Mouse (Mus musculus): ENCODE results near the gene Pdss1. TPM values are rescaled to one million over a fixed set of nuclear protein-coding genes. Genes with fewer than 3 reads are reported as not detected.

Gene Pdss1
- total and polyA plus RNA-seq, 3 experiments: 35.1 to 42.1 TPM; not detected in 1

DNA sequence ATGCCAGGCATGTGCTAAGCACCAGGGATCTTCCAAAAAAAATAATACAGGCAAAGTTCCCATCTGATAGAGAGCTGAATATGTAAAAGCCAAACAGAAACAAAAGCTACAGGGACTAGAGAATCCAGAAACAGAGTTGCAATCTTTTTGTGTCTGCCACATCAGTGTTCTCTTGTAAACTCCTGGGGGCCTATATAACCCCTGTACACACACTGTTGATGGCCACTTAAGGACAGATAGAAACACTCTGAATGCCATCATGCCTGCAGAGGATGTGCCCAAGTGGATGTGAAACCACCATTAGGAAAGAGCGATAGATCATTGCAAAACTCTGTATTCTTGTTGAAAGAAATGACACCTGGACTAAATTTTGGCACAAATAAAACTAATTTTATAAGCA lies 29.5 kb upstream of the Pdss1 start:
- Histone ChIP-seq H3K27ac (ENCODE audit: control insufficient read depth, low read depth, low read length) (no peak overlapping the region), H3K79me2 (ENCODE audit: control insufficient read depth, insufficient read depth, low read length, poor library complexity) (no peaks in the 10 kb centered on the region), H3K36me3 (ENCODE audit: control insufficient read depth in 1 of 2, insufficient read depth in 2 of 2, low read length in 2 of 2) (peaks cover 0 to 17% of the 10 kb centered on the region in 2 experiments; a peak in 2 of 4 replicates), H3K9ac (ENCODE audit: control insufficient read depth, low read depth, low read length, poor library complexity, severe bottlenecking) (no peak overlapping the region), H3K4me1 (ENCODE audit: control insufficient read depth in 1 of 2, insufficient read depth in 2 of 2, low read length in 2 of 2) (no peaks in the 10 kb centered on the region), H3K27me3 (ENCODE audit: control insufficient read depth in 1 of 2, insufficient read depth in 2 of 2, low read length in 2 of 2) (no peaks in the 10 kb centered on the region), H3K9me3 (replicated peaks; ENCODE audit: insufficient read depth, low read length) (no peaks in the 10 kb centered on the region), H3K4me3 (ENCODE audit: control insufficient read depth in 1 of 2, insufficient read depth in 1 of 2, low read depth in 2 of 2, low read length in 2 of 2) (no peak overlapping the region)
- TF ChIP-seq RAD21 (IDR thresholded peaks at IDR 0.05; ENCODE audit: low read depth, low read length): no peak
- no peak for TF ChIP-seq ETS1 (IDR thresholded peaks at IDR 0.05; ENCODE audit: low read depth, low read length)
- no peak for TF ChIP-seq TCF12 (IDR thresholded peaks at IDR 0.05; ENCODE audit: low read depth, low read length)
- TF ChIP-seq TAL1 (IDR thresholded peaks at IDR 0.05; ENCODE audit: low read length): no peak
- no peak for TF ChIP-seq USF1 (IDR thresholded peaks at IDR 0.05; ENCODE audit: low read depth, low read length)
- no peak for TF ChIP-seq NRF1 (IDR thresholded peaks at IDR 0.05; ENCODE audit: insufficient read depth, low read depth, low read length, poor library complexity, severe bottlenecking)
- no peak for TF ChIP-seq SIN3A (IDR thresholded peaks at IDR 0.05; ENCODE audit: low read length)
- TF ChIP-seq SMC3 (IDR thresholded peaks at IDR 0.05; ENCODE audit: low read depth, low read length): no peak
- TF ChIP-seq JUND (IDR thresholded peaks at IDR 0.05; ENCODE audit: low read depth, low read length): no peak
- no peak for TF ChIP-seq MYC (IDR thresholded peaks at IDR 0.05; ENCODE audit: low read depth, low read length)
- no peak for TF ChIP-seq ZMIZ1 (IDR thresholded peaks at IDR 0.05; ENCODE audit: low read depth, low read length)
- TF ChIP-seq MAZ (IDR thresholded peaks at IDR 0.05; ENCODE audit: low read depth, low read length): no peak
- no peak for TF ChIP-seq MAFK (IDR thresholded peaks at IDR 0.05; ENCODE audit: borderline replicate concordance, low read depth, low read length)
- no peak for TF ChIP-seq NELFE (IDR thresholded peaks at IDR 0.05; ENCODE audit: low read depth, low read length)
- no peak for TF ChIP-seq KAT2A (conservative IDR thresholded peaks at IDR 0.05; ENCODE audit: low read depth, low read length)
- TF ChIP-seq MYB (IDR thresholded peaks at IDR 0.05; ENCODE audit: low read depth, low read length): no peak
- no peak for TF ChIP-seq POLR2AphosphoS2 (IDR thresholded peaks at IDR 0.05; ENCODE audit: low read length)
- DNase-seq (ENCODE audit: low read depth, low spot score): no peak

DNA sequence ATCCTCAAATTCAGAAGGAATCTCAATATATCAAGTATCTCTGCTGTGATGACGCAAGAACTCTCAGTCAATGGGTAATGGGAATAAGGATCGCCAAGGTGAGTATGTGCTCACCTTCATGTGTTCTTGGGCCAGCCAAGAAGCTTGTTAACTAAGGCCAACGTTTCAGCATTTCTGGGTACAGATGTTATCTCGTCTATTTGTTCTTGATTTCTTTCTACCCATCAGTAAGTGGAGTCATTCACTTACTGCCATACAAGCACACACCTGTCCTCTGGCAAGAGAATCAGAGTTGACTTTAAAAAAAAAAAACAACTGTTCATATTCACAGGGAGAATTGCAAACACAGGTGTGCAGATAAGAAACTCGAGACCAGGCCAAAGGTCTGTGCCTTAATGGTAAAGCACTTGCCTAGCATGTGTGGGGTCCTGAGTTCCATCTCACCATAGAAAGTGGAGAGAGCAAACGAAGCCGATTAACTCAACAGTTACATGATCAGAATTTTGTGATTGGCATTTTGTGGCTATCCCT lies 28.4 kb upstream of the Pdss1 start:
- Histone ChIP-seq H3K9me3 (replicated peaks; ENCODE audit: insufficient read depth, low read length) (no peaks in the 10 kb centered on the region), H3K27ac (ENCODE audit: control insufficient read depth, low read depth, low read length) (no peak overlapping the region), H3K36me3 (ENCODE audit: control insufficient read depth in 1 of 2, insufficient read depth in 2 of 2, low read length in 2 of 2) (peaks cover 0 to 19% of the 10 kb centered on the region in 2 experiments; a peak in 2 of 4 replicates), H3K4me3 (ENCODE audit: control insufficient read depth in 1 of 2, insufficient read depth in 1 of 2, low read depth in 2 of 2, low read length in 2 of 2) (no peak overlapping the region), H3K4me1 (ENCODE audit: control insufficient read depth in 1 of 2, insufficient read depth in 2 of 2, low read length in 2 of 2) (no peaks in the 10 kb centered on the region), H3K9ac (ENCODE audit: control insufficient read depth, low read depth, low read length, poor library complexity, severe bottlenecking) (no peak overlapping the region), H3K79me2 (ENCODE audit: control insufficient read depth, insufficient read depth, low read length, poor library complexity) (no peaks in the 10 kb centered on the region), H3K27me3 (ENCODE audit: control insufficient read depth in 1 of 2, insufficient read depth in 2 of 2, low read length in 2 of 2) (no peaks in the 10 kb centered on the region)
- no peak for DNase-seq (ENCODE audit: low read depth, low spot score)
- no peak for TF ChIP-seq MAX (IDR thresholded peaks at IDR 0.05; ENCODE audit: low read length)
- no peak for TF ChIP-seq ZMIZ1 (IDR thresholded peaks at IDR 0.05; ENCODE audit: low read depth, low read length)
- TF ChIP-seq CHD2 (IDR thresholded peaks at IDR 0.05; ENCODE audit: low read length): no peak
- no peak for TF ChIP-seq TAL1 (IDR thresholded peaks at IDR 0.05; ENCODE audit: low read length)
- no peak for TF ChIP-seq RAD21 (IDR thresholded peaks at IDR 0.05; ENCODE audit: low read depth, low read length)
- no peak for TF ChIP-seq GATA1 (IDR thresholded peaks at IDR 0.05; ENCODE audit: low read depth, low read length)
- no peak for TF ChIP-seq ZKSCAN1 (IDR thresholded peaks at IDR 0.05; ENCODE audit: low read depth, low read length)
- no peak for TF ChIP-seq SIN3A (IDR thresholded peaks at IDR 0.05; ENCODE audit: low read length)
- TF ChIP-seq SMC3 (IDR thresholded peaks at IDR 0.05; ENCODE audit: low read depth, low read length): no peak
- no peak for TF ChIP-seq RCOR1 (IDR thresholded peaks at IDR 0.05; ENCODE audit: low read depth, low read length)
- TF ChIP-seq CHD1 (IDR thresholded peaks at IDR 0.05; ENCODE audit: low read depth, low read length): no peak
- TF ChIP-seq MYC (IDR thresholded peaks at IDR 0.05; ENCODE audit: low read depth, low read length): no peak
- TF ChIP-seq ELF1 (IDR thresholded peaks at IDR 0.05; ENCODE audit: low read depth, low read length): no peak
- no peak for TF ChIP-seq MAFK (IDR thresholded peaks at IDR 0.05; ENCODE audit: borderline replicate concordance, low read depth, low read length)
- TF ChIP-seq MAZ (IDR thresholded peaks at IDR 0.05; ENCODE audit: low read depth, low read length): no peak
- TF ChIP-seq POLR2AphosphoS5 (IDR thresholded peaks at IDR 0.05; ENCODE audit: borderline replicate concordance, low read depth, low read length): no peak
- no peak for TF ChIP-seq NELFE (IDR thresholded peaks at IDR 0.05; ENCODE audit: low read depth, low read length)
- no peak for TF ChIP-seq MXI1 (IDR thresholded peaks at IDR 0.05; ENCODE audit: low read depth, low read length)
- no peak for TF ChIP-seq JUND (IDR thresholded peaks at IDR 0.05; ENCODE audit: low read depth, low read length)

All from MEL (cell line).